Mouse (Mus musculus) cerebellum, postnatal 14 days (tissue): ENCODE measurements around the gene 9130213A22Rik.

Source experiments
- DNase-seq, 2 experiments: peaks; one replicate each; pipeline ENCODE4 v3.0.0; 2021; ENCODE audit warnings: mixed read lengths in 2 of 2

9130213A22Rik gene

GRCm38 (mm10) chr11:69123056-69123692 is 785 bp upstream of the 9130213A22Rik start:
- peak; percentile 96 to 97 for DNase-seq

GRCm38 (mm10) chr11:69121741-69122335 is 551 bp downstream of the 9130213A22Rik start:
- peak in 1 of 2 experiments; percentile 71 for DNase-seq

GRCm38 (mm10) chr11:69121001-69121740 is 1.2 kb downstream of the 9130213A22Rik start:
- peak in 1 of 2 experiments; percentile 29 for DNase-seq

DNA sequence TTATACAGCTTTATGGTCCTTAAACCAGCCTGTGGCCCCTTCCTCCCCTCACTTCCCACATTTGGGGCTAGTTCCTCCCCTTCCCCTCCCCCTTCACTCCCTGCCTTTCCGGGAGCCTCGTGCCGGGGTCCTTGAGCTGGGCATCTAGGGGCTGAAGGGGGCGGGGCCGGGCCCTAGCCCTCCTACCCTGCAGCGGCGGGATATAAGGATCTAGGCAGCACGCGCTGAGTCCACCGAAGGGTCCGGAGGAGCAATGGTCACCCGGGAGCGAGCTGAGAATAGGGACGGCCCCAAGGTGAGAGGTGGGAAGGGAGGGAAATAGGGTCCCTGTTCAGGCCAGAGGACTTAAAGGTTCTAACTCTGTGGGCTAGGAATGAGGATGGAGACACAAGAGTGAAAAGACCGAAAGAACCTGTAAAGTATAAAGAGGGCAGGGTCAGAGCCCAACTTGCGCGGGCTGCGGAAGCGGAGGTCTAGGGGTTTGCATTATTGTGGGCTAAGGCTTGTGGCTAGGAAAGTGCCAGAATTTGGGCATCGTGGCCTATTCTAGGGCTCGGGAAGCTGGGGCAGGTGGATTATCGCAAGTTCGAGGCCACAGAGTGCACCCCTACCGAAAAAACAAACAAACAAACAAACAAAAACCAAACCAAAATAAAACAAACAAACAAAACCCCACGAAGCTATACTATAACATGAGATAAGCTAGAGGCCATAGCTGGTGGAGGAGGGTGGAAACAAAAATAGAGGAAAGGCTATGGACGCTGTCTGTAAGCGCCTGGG is 2.0 kb downstream of the 9130213A22Rik start, which contains the start of gene Hes7:
Gene Hes7, plus strand, starts transcription at position 184 of the 780 bp plus-strand sequence.
- peak in 1 of 2 experiments; percentile 30 for DNase-seq

DNA sequence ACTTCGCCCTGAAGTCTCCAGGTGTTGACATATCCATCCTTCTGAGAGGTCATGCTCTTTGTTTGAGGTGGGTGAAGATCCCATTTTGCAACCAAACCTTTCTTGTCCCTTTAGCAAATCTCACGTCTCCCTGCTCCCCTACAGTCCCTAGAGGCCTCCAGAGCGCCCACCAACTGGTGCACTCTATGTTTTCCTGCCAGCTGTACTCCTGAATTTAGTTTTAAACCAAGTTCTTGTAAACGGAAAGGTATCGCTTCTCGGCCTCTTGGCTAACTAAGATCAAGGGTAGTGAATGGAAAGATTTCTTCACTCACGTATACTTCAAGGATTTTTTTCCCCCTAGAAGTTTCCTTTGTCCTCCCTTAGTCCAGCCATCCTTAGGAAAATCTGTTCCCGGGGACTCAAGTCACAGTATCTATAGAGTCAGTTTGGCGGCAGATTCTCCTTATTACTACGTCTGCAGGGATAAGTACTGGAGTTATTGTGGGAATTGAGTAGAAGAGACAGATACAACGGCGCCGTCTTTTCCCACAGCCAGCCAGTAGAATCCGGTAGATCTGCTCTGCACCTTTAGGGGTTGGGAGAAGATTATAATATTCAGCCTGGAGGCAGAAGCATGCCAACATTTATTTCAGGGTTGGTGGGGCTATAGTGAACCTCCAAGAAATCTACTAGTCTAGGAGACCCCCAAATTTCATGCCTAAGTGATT is 2.8 kb downstream of the 9130213A22Rik start:
- DNase-seq: no peak

GRCm38 (mm10) chr11:69118765-69119164 is 3.6 kb downstream of the 9130213A22Rik start:
- peak; percentile 94 to 98 for DNase-seq

GRCm38 (mm10) chr11:69117737-69118695 is 4.4 kb downstream of the 9130213A22Rik start:
- peak; percentile 73 to 77 for DNase-seq

- DNase-seq: peak in 1 of 2 experiments; percentile 34
Observed at GRCm38 (mm10) chr11:69116843-69117242, 5.5 kb downstream of the 9130213A22Rik start.

GRCm38 (mm10) chr11:69114621-69115020 is 7.8 kb downstream of the 9130213A22Rik start:
- no peak for DNase-seq

DNA sequence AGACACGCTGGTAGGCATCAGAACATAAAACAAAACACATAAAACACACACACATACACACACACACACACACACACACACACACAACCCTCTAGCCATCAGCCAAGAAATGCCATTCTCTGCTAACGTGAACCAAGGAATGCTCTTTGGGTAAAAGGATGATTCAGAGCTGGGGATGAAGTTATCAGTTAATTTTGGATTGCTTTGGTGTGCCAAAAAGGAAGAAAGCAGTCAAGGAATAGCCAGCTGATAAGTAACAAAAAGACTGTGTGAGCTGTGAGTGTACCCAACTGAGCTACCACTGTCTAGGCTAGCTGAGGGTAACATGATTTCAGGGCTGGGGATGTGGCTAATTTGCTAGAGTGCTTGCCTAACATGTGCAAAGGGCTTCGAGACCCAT is 8.4 kb downstream of the 9130213A22Rik start:
- DNase-seq: no peak

- DNase-seq: no peak
Observed at GRCm38 (mm10) chr11:69111865-69112264, 10.5 kb downstream of the 9130213A22Rik start.

DNA sequence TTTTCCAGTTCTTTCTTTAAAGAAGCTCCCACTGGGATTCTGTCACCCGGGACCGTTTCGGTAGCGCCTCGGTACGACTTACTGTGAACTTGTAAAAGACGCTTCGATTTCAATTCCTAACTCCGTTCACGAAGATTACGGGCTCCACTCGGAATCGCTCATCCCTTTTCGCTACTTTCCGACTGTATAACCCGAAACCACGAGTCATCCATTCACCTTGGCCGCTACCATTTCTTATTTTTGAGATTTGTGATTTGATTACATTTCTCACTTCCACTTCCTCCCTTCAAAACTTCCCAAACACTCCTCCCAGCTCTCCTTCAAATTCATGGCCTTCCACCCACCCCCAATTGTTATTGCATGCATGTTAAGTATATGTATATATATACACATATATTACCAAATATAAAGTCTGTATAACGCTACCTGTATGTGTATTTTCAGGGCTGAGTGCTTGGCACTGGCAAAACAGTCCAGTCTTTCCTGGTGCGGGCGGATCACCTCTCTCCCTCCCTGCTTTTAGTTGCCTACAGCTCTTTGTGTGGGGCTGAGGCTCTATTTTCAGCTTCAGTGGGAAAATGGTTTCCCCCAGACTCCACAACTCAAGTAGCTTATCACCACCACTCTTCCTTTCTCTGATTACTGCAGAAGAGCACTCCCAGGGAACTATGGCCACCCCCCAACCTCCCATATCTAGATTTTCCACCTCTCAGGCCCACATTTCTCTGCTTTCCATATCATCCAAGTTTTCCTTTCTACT is 11.2 kb downstream of the 9130213A22Rik start:
- peak in 1 of 2 experiments; percentile 15 for DNase-seq

- DNase-seq: peak; percentile 98 to 99
Observed at GRCm38 (mm10) chr11:69110319-69111046, 11.9 kb downstream of the 9130213A22Rik start.

GRCm38 (mm10) chr11:69109032-69109900 is 13.1 kb downstream of the 9130213A22Rik start:
- DNase-seq: peak in 1 of 2 experiments; percentile 34

DNA sequence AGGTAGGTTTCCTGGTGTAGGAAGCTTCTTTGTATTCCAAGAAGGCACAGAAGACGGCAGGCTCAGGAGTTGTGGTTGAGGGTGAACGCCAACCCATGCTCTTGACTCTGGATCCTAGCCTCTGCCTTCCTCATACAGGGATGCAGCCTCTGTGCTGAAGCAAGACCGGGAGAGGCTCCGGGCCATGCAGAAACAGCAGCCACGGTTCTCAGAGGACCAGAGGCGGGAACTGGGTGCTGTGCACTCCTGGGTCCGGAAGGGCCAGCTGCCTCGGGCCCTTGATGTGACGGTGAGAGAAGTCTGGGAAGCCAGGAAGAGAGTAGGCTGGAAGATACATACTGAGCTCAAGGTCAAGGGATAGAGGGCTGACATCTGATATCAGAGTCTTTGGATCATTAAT is 14.2 kb downstream of the 9130213A22Rik start:
- peak in 1 of 2 experiments; percentile 8 for DNase-seq

DNA sequence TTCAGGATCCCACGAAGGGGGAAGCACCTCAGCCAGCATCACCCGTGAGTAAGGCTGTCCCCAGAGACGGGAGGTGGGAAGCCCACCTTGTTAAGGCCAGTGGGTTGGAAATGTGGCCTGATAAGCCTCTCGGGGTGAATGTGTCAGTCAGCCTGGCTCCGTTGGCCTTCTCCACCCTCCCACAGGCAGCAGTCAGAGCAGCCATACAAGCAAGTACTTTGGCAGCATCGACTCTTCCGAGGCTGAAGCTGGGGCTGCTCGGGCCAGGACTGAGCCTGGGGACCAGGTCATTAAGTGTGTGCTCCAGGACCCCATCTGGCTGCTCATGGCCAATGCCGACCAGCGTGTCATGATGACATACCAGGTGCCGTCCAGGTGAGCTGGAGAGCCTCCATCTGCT is 14.7 kb downstream of the 9130213A22Rik start:
- DNase-seq: peak in 1 of 2 experiments; percentile 7

GRCm38 (mm10) chr11:69106842-69107241 is 15.5 kb downstream of the 9130213A22Rik start:
- DNase-seq: peak in 1 of 2 experiments; percentile 47

- peak in 1 of 2 experiments; percentile 38 for DNase-seq
Observed at GRCm38 (mm10) chr11:69106299-69106698, 16.1 kb downstream of the 9130213A22Rik start.
